Mouse (Mus musculus) ES-Bruce4 (cell line): Measurements from ENCODE around the gene Kcnn3.

Experiments
- CTCF ChIP-seq: IDR thresholded peaks from one replicate; pipeline ENCODE4 v1.8.1; 2011; ENCODE audit warnings: low read depth, low read length
- POLR2A ChIP-seq: IDR thresholded peaks from one replicate; pipeline ENCODE4 v1.8.1; 2011; ENCODE audit warnings: low read length; ENCODE audit not compliant: insufficient read depth

GRCm38 (mm10) chr3:89516321-89516720 is 3.6 kb upstream of the Kcnn3 start:
- no peak for TF ChIP-seq POLR2A
- peak; percentile 42 for TF ChIP-seq CTCF
